Mouse (Mus musculus) G1E-ER4 (cell line): ENCODE results near the gene Gpr142. TPM values are rescaled to one million over a fixed set of nuclear protein-coding genes. Genes with fewer than 3 reads are reported as not detected.

Experiments
- GATA1 ChIP-seq: IDR thresholded peaks from one replicate; pipeline ENCODE4 v1.8.0; 2012; ENCODE audit warnings: low read length, inconsistent platforms
- polyA plus RNA-seq: library from polyadenylated mRNA; stranded (reverse); fragments of >175 nt; gene quantifications from 2 replicates; pipeline ENCODE4 v1.2.3, GENCODE M21; 2012

Gene Gpr142
- polyA plus RNA-seq, 1 experiment: not detected

- TF ChIP-seq GATA1: no peak
Observed at GRCm38 (mm10) chr11:114793868-114794545, 4.7 kb upstream of the Gpr142 start.

DNA sequence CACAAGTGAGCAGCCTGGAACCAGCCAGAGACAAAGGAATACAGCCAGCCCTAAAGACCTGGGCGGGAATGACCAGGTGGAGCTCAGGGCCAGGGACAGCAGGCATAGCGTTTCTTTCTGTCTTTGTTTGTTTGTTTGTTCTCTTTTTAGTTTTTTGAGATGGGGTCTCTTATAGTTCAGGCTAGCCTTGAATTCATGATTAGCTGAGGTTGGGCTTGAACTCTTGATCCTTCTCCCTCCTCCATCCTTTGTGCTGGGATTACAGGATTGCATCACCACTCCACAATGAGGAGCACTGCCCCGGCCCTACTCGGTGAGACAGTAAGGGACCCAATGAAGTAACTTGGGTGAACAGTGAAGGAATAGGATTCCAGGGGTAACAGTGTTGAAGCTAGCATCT lies 4.0 kb upstream of the Gpr142 start:
- TF ChIP-seq GATA1: no peak

DNA sequence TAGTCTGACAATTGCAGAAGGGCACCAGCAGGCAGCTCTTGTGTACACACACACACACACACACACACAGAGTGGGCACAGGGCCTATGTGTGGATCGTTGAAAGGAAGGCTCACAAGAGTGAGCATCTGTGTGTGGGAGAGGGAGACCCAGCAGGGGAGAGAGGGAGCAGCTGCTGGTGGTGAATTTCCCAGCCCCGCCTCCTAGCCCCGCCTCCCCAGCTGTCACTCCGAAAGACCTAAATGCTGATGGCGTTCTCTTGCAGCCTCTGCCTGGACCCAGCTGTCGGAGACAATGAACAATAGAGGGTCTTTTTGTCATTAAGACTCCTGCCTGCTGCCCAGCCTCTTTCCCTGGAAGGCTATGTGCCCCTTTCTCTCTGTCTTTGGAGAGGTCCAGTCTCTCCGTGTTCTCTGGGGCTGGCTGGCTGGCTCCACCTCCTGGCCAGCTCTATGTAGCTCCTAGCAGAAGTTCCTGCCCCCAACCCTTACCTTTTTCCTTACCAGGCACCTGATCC lies 3.4 kb upstream of the Gpr142 start:
- no peak for TF ChIP-seq GATA1

DNA sequence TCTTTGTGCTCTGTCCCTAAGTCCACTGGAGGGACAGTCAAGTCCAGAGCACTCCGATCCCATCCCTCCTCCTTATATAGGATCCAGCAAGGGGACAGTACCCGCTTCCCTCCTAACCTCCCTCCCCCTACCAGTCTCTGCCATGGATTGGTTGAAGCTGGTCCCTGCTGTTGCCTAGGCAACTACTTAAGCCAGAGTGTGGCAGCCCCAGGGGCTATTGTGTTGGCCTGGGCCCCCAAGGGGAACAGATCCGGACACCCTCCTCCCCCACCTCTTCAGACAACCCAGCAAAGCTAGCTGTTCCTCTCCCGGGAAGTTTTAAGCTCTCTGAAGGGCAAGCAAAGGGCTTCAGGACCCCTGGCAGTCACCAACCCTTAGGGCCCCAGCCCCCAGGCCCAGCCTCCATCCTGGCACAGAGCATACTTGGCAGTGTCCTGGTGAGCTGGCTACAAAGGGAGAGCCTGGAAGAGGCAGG lies 2.8 kb upstream of the Gpr142 start, which contains the start of gene Btbd17:
Gene Btbd17 (minus strand): TSS at position 98 of the 475 bp plus-strand sequence.
- no peak for TF ChIP-seq GATA1

- TF ChIP-seq GATA1: no peak
Observed at GRCm38 (mm10) chr11:114797176-114797575, 1.5 kb upstream of the Gpr142 start.

- no peak for TF ChIP-seq GATA1
Observed at GRCm38 (mm10) chr11:114797981-114798380, 743 bp upstream of the Gpr142 start.

GRCm38 (mm10) chr11:114801906-114802305 lies 3.2 kb downstream of the Gpr142 start:
- no peak for TF ChIP-seq GATA1

DNA sequence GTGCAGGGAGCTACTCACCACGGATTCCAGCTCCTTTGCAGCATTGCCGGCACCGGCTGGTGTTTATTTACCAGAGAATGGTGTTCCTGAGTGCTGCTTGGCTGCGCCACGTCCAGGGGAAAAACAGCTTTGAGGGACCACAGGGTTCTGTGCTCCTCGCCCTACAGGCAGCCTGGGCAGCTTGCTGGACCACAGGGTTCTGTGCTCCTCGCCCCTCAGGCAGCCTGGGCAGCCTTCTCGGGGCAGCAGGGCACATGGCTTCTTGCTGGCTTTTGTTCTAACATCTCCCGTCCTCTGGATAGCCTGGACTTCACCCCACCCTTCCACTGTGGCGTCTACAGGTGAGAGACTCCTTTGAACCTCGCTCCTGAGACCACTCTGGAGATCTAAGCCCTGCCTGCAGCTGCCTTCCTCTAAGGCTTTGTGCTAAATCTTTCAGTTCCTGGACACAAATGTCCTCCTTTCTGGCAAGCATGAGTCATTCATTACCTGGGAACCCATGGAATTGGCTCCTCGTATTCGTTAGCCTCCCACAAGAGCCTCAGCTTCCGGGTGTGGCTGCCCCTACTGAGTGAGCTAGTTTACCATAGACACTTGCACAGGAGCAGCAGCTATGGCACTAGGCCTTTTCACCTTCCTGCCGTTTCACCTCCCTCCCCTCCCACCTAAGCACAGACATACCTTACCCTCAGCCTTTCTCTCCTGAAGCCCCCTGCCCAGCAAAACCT lies 4.0 kb downstream of the Gpr142 start:
- TF ChIP-seq GATA1: no peak

DNA sequence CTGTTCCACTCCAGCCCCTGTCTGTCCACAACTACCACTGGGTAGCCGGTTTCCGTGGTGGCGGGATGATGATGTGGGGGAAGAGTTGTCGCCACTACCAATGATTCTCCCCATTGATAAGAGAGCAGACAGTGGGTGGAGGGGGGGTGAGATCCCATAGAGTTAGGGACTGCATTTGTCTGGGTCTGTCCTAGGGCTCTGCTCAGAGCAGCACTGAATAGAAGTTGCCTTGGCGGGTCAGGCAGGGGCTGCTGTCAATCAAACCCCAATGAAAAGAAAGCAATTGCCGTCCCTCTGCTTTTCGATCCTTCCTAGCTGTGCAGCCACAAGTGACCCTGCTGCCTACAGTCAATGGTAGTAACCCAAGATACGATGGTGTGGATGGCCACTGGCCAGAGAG lies 5.3 kb downstream of the Gpr142 start:
- TF ChIP-seq GATA1: no peak

GRCm38 (mm10) chr11:114807025-114807424 lies 8.3 kb downstream of the Gpr142 start:
- TF ChIP-seq GATA1: no peak

- TF ChIP-seq GATA1: no peak
Observed at GRCm38 (mm10) chr11:114807686-114808427, 9.1 kb downstream of the Gpr142 start.

- TF ChIP-seq GATA1: no peak
Observed at GRCm38 (mm10) chr11:114809371-114809770, 10.6 kb downstream of the Gpr142 start.

DNA sequence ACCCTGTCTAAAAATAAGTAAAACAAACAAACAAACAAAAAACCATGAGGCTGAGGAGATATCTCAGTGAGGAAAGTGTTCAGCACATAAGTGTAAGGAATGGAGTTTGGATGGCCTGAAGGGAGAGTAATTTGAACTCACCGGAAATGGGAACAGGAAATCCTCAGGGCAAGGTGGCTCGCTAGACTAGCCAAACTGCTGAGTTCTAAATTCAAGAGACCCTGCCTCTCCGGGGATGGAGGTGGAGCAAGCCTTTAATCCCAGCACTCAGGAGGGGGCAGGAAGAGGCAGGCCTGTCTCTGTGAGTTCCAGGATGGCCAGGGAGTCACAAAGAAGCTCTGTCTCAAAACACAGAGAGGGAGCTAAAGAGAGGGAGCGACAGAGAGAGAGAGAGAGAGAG lies 11.6 kb downstream of the Gpr142 start:
- no peak for TF ChIP-seq GATA1

DNA sequence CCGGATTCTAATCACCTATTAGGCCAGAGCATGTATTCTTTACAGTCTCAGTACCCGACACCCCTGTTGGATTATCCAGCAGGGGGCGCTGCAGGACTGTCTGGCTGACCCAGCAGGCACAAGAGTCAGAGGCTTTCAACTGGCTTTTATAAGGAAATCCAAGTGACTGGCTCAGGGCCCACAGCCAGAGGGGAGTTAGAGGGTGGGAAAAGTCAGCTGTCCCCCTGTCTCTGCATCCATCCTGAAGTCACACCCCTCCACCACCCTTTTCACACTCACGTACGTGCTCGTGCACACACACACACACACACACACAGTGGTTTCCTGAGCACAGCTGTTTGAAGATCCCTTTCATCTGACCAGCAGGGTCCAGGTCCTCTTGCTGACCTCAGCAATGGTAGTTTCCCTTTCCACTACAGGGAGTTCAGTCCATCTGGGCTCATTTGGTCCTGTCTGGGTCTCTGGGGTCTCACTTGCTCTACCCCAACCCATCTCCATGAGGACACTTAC lies 14.1 kb downstream of the Gpr142 start:
- TF ChIP-seq GATA1: no peak

- no peak for TF ChIP-seq GATA1
Observed at GRCm38 (mm10) chr11:114814873-114815592, 16.3 kb downstream of the Gpr142 start.

DNA sequence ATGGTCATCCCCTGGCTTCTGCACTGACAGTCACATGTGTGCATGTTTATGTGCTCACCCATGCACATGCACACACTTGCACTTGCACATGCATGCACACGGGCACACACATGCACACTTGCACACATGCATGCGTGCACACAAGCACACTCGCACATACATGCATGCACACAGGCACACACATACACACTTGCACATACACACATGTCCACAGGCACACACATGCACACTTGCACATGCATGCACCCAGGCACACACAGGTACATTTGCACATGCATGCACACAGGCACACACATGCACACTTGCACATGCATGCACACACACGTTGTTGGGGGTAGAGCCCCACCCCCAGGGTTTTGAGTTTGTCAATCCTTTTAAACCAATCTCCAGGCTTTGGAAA lies 18.2 kb downstream of the Gpr142 start:
- no peak for TF ChIP-seq GATA1
